Mouse (Mus musculus) B cell, adult 2 months (primary cell): ENCODE results near the gene Pdia3.
"Not testable (repeated sequence)": the region's sequence is repeated elsewhere in the genome, so short reads cannot be mapped to it uniquely, and the experiment has no call there.

Experiments used
- DNase-seq, 2 experiments: peaks; one replicate each; pipeline ENCODE4 v3.0.0; 2022

The Pdia3 gene

GRCm38 (mm10) chr2:121444178-121444577 lies 30.6 kb downstream of the Pdia3 start, which contains the start of gene Ell3:
Gene Ell3, minus strand, starts transcription at chr2:121444278.
- no peak for DNase-seq

- DNase-seq, result no peak
Observed at GRCm38 (mm10) chr2:121445117-121445516, 31.5 kb downstream of the Pdia3 start.

GRCm38 (mm10) chr2:121446506-121446905 lies 32.9 kb downstream of the Pdia3 start:
- DNase-seq, result no peak

- DNase-seq, result no peak
Observed at GRCm38 (mm10) chr2:121447006-121447405, 33.4 kb downstream of the Pdia3 start.

GRCm38 (mm10) chr2:121448136-121448535 lies 34.6 kb downstream of the Pdia3 start:
- DNase-seq, result peak; percentile 44 to 52

GRCm38 (mm10) chr2:121448739-121449535 lies 35.4 kb downstream of the Pdia3 start, which contains the start of gene Serf2:
Gene Serf2, plus strand, starts transcription at chr2:121449195.
- DNase-seq, result peak; percentile 100

GRCm38 (mm10) chr2:121449545-121450011 lies 36.0 kb downstream of the Pdia3 start:
- DNase-seq, result no peak

- peak in 1 of 2 experiments; percentile 24 for DNase-seq
Observed at GRCm38 (mm10) chr2:121450093-121450492, 36.5 kb downstream of the Pdia3 start.

- DNase-seq, result no peak
Observed at GRCm38 (mm10) chr2:121452361-121452760, 38.8 kb downstream of the Pdia3 start.

GRCm38 (mm10) chr2:121452990-121453389 lies 39.4 kb downstream of the Pdia3 start, which contains the start of gene Hypk:
Gene Hypk, plus strand, starts transcription at chr2:121453290.
- no peak for DNase-seq

GRCm38 (mm10) chr2:121453917-121454316 lies 40.3 kb downstream of the Pdia3 start:
- DNase-seq, result no peak

- DNase-seq, result no peak
Observed at GRCm38 (mm10) chr2:121455534-121455933, 42.0 kb downstream of the Pdia3 start.

GRCm38 (mm10) chr2:121456692-121457642 lies 43.4 kb downstream of the Pdia3 start, which contains the start of gene Serinc4:
Gene Serinc4, minus strand, starts transcription at chr2:121456781.
- DNase-seq, result peak; percentile 91 to 92

- no peak for DNase-seq
Observed at GRCm38 (mm10) chr2:121460071-121460470, 46.5 kb downstream of the Pdia3 start.

- DNase-seq, result not testable (repeated sequence)
Observed at GRCm38 (mm10) chr2:121468982-121469381, 55.4 kb downstream of the Pdia3 start.

- DNase-seq, result not testable (repeated sequence)
Observed at GRCm38 (mm10) chr2:121472783-121473182, 59.2 kb downstream of the Pdia3 start.

GRCm38 (mm10) chr2:121473301-121474179 lies 60.0 kb downstream of the Pdia3 start, which contains the start of gene Mfap1b:
Gene Mfap1b, minus strand, starts transcription at chr2:121474067.
- peak; percentile 80 for DNase-seq

- no peak for DNase-seq
Observed at GRCm38 (mm10) chr2:121474180-121474535, 60.6 kb downstream of the Pdia3 start.

GRCm38 (mm10) chr2:121475306-121475705 lies 61.7 kb downstream of the Pdia3 start:
- not testable (repeated sequence) for DNase-seq

GRCm38 (mm10) chr2:121477491-121478266 lies 64.1 kb downstream of the Pdia3 start:
- DNase-seq, result no peak

- DNase-seq, result peak; percentile 60 to 62
Observed at GRCm38 (mm10) chr2:121480498-121480897, 66.9 kb downstream of the Pdia3 start.
